Mouse (Mus musculus) embryonic facial prominence, embryonic 10.5 days (tissue): Measurements from ENCODE around the gene Sufu. TPM values are rescaled to one million over a fixed set of nuclear protein-coding genes. Genes with fewer than 3 reads are reported as not detected.
A peak's percentile ranks its signal among the peaks of the same experiment; 100 is the strongest.

Experiments used
- DNase-seq: peaks from one replicate; pipeline ENCODE4 v3.0.0-alpha.2; 2017; ENCODE audit warnings: low spot score
- H3K27ac ChIP-seq: fragments of 300-500 bp; sonication (generic); replicated peaks from 2 replicates; pipeline ENCODE4 v1.5.1; 2016; ENCODE audit warnings: mild to moderate bottlenecking
- H3K27me3 ChIP-seq: fragments of 300-500 bp; sonication (generic); replicated peaks from 2 replicates; pipeline ENCODE4 v1.6.1; 2016; ENCODE audit warnings: low read depth, mild to moderate bottlenecking; ENCODE audit not compliant: poor library complexity, severe bottlenecking
- H3K36me3 ChIP-seq: fragments of 300-500 bp; sonication (generic); replicated peaks from 2 replicates; pipeline ENCODE4 v1.6.1; 2016; ENCODE audit warnings: mild to moderate bottlenecking, moderate library complexity
- H3K4me1 ChIP-seq: fragments of 300-500 bp; sonication (generic); 2 replicates; pipeline ENCODE4 v1.6.1; 2016
- H3K4me3 ChIP-seq: fragments of 300-500 bp; sonication (generic); 2 replicates; pipeline ENCODE4 v1.5.1; 2016; ENCODE audit warnings: mild to moderate bottlenecking, moderate library complexity
- H3K9me3 ChIP-seq: fragments of 300-500 bp; sonication (generic); 2 replicates; pipeline ENCODE4 v1.6.1; 2016; ENCODE audit warnings: mild to moderate bottlenecking
- WGBS: fragments of 180-500 bp; shearing (Covaris S2); methylation state at CpG from one replicate; pipeline ENCODE4 v1.1.7; 2016; 5-methylcytosine and 5-hydroxymethylcytosine counted together
- polyA plus RNA-seq: library from polyadenylated mRNA; unstranded; fragments of >200 nt; fragmentation: Nextera tagmentation; extraction: Ambion mirVana; gene quantifications from 2 replicates; pipeline ENCODE4 v1.2.1, GENCODE M21; 2016

The Sufu gene
- polyA plus RNA-seq, 1 experiment from 2014 or later: 50.5 TPM

GRCm38 (mm10) chr19:46508738-46509137 is 112.0 kb downstream of the Sufu start:
- H3K27me3 ChIP-seq: no peaks in the 10 kb centered on the region
- peaks cover 68% of the 10 kb centered on the region for H3K4me1 ChIP-seq
- no peak for DNase-seq
- peak overlapping the region; percentile 1; the same call in 1 of the 2 replicates for H3K4me3 ChIP-seq
- H3K27ac ChIP-seq: no peak overlapping the region; the same call in 1 of the 2 replicates
- H3K36me3 ChIP-seq: peaks cover 98% of the 10 kb centered on the region
- H3K9me3 ChIP-seq: no peaks in the 10 kb centered on the region
- 81% methylated on average over 3 of the region's 3 CpGs for WGBS

GRCm38 (mm10) chr19:46509202-46509601 is 112.5 kb downstream of the Sufu start:
- Histone ChIP-seq H3K27me3 (no peaks in the 10 kb centered on the region), H3K36me3 (peaks cover 100% of the 10 kb centered on the region), H3K4me3 (peak overlapping the region; percentile 1; the same call in 1 of the 2 replicates), H3K27ac (no peak overlapping the region), H3K9me3 (no peaks in the 10 kb centered on the region), H3K4me1 (peaks cover 63% of the 10 kb centered on the region)
- 92% methylated on average over 3 of the region's 3 CpGs for WGBS
- no peak for DNase-seq

- peaks cover 100% of the 10 kb centered on the region for H3K36me3 ChIP-seq
- 89% methylated on average over 4 of the region's 4 CpGs for WGBS
These were observed 113.0 kb downstream of the Sufu start for GRCm38 (mm10) chr19:46509736-46510135.

GRCm38 (mm10) chr19:46510401-46510800 is 113.7 kb downstream of the Sufu start:
- DNase-seq: no peak
- Histone ChIP-seq H3K9me3 (no peaks in the 10 kb centered on the region), H3K27me3 (no peaks in the 10 kb centered on the region), H3K4me3 (no peak overlapping the region), H3K27ac (no peak overlapping the region; the same call in 1 of the 2 replicates), H3K36me3 (peaks cover 100% of the 10 kb centered on the region), H3K4me1 (peaks cover 51% of the 10 kb centered on the region)
- 86% methylated on average over 5 of the region's 5 CpGs for WGBS

More at GRCm38 (mm10) chr19:46509736-46510135, 113.0 kb downstream of the Sufu start:
- no peak overlapping the region for H3K27ac ChIP-seq
- H3K9me3 ChIP-seq: no peaks in the 10 kb centered on the region
- peaks cover 58% of the 10 kb centered on the region for H3K4me1 ChIP-seq
- peak overlapping the region; percentile 1; the same call in 1 of the 2 replicates for H3K4me3 ChIP-seq
- no peak for DNase-seq
- no peaks in the 10 kb centered on the region for H3K27me3 ChIP-seq

- Histone ChIP-seq H3K9me3 (no peaks in the 10 kb centered on the region), H3K27me3 (no peaks in the 10 kb centered on the region), H3K36me3 (peaks cover 100% of the 10 kb centered on the region), H3K4me3 (no peak overlapping the region), H3K4me1 (peaks cover 47% of the 10 kb centered on the region), H3K27ac (no peak overlapping the region)
- 64% methylated on average over 3 of the region's 3 CpGs for WGBS
- DNase-seq: no peak
These were observed 114.1 kb downstream of the Sufu start for GRCm38 (mm10) chr19:46510824-46511223.

- peaks cover 43% of the 10 kb centered on the region for H3K4me1 ChIP-seq
- H3K27ac ChIP-seq: no peak overlapping the region
- no peak overlapping the region; the same call in 1 of the 2 replicates for H3K4me3 ChIP-seq
- H3K36me3 ChIP-seq: peaks cover 98% of the 10 kb centered on the region
- no peak for DNase-seq
- 89% methylated on average over 10 of the region's 10 CpGs for WGBS
- H3K9me3 ChIP-seq: no peaks in the 10 kb centered on the region
- H3K27me3 ChIP-seq: no peaks in the 10 kb centered on the region
These were observed 114.6 kb downstream of the Sufu start for GRCm38 (mm10) chr19:46511263-46511662.

- 82% methylated on average over 12 of the region's 12 CpGs for WGBS
- DNase-seq: no peak
- H3K9me3 ChIP-seq: no peaks in the 10 kb centered on the region
- no peak overlapping the region for H3K27ac ChIP-seq
- peaks cover 78% of the 10 kb centered on the region for H3K36me3 ChIP-seq
- no peak overlapping the region for H3K4me3 ChIP-seq
- peaks cover 42% of the 10 kb centered on the region for H3K4me1 ChIP-seq
- no peaks in the 10 kb centered on the region for H3K27me3 ChIP-seq
These were observed 117.7 kb downstream of the Sufu start for GRCm38 (mm10) chr19:46514387-46514786.

- Histone ChIP-seq H3K9me3 (no peaks in the 10 kb centered on the region), H3K4me1 (peaks cover 42% of the 10 kb centered on the region), H3K27ac (no peak overlapping the region), H3K4me3 (no peak overlapping the region), H3K27me3 (no peaks in the 10 kb centered on the region), H3K36me3 (peaks cover 69% of the 10 kb centered on the region)
- DNase-seq: no peak
- 93% methylated on average over 24 of the region's 24 CpGs for WGBS
These were observed 118.7 kb downstream of the Sufu start for GRCm38 (mm10) chr19:46515287-46515821.

GRCm38 (mm10) chr19:46516667-46517528 is 120.2 kb downstream of the Sufu start:
- Histone ChIP-seq H3K4me3 (no peak overlapping the region), H3K9me3 (no peaks in the 10 kb centered on the region), H3K27ac (peak overlapping the region; percentile 82; the same call in 1 of the 2 replicates), H3K4me1 (peaks cover 50% of the 10 kb centered on the region), H3K27me3 (no peaks in the 10 kb centered on the region), H3K36me3 (peaks cover 53% of the 10 kb centered on the region)
- no peak for DNase-seq
- 63% methylated on average over 3 of the region's 3 CpGs for WGBS

GRCm38 (mm10) chr19:46517529-46518351 is 121.0 kb downstream of the Sufu start:
- Histone ChIP-seq H3K27me3 (no peaks in the 10 kb centered on the region), H3K27ac (peak overlapping the region; percentile 82), H3K4me3 (peak overlapping the region; percentile 49), H3K9me3 (no peaks in the 10 kb centered on the region), H3K4me1 (peaks cover 59% of the 10 kb centered on the region), H3K36me3 (peaks cover 45% of the 10 kb centered on the region)
- peak; percentile 55 for DNase-seq
- 25% methylated on average over 14 of the region's 14 CpGs for WGBS

- peak overlapping the region; percentile 82 for H3K27ac ChIP-seq
- H3K4me3 ChIP-seq: peak overlapping the region; percentile 49
- H3K4me1 ChIP-seq: peaks cover 65% of the 10 kb centered on the region
- H3K9me3 ChIP-seq: no peaks in the 10 kb centered on the region
- no peaks in the 10 kb centered on the region for H3K27me3 ChIP-seq
- H3K36me3 ChIP-seq: peaks cover 39% of the 10 kb centered on the region
- peak; percentile 81 for DNase-seq
- under 1% methylated on average over 13 of the region's 13 CpGs for WGBS
These were observed 121.7 kb downstream of the Sufu start for GRCm38 (mm10) chr19:46518352-46518787.
